Mouse (Mus musculus): ENCODE measurements at regions not wholly inside any gene's neighbourhood (a gene's known extent, or its start where the extent isn't known, plus 50 kb on each side); places are given as distances from the start of the nearest gene placed in this dataset.

- no peak for DNase-seq
These were observed 1514.0 kb upstream of the Lrrc6 start for GRCm38 (mm10) chr15:68014605-68015305.

GRCm38 (mm10) chr15:68011162-68011561, 1510.5 kb upstream of the Lrrc6 start:
- DNase-seq: no peak

- peak; percentile 28 for DNase-seq
These were observed 1509.5 kb upstream of the Lrrc6 start for GRCm38 (mm10) chr15:68010189-68010588.

- DNase-seq: no peak
These were observed 1504.1 kb upstream of the Lrrc6 start for GRCm38 (mm10) chr15:68004798-68005197.

- no peak for DNase-seq
These were observed 1495.8 kb upstream of the Lrrc6 start for GRCm38 (mm10) chr15:67996532-67996931.

- DNase-seq: no peak
These were observed 1488.9 kb upstream of the Lrrc6 start for GRCm38 (mm10) chr15:67989428-67990272.

GRCm38 (mm10) chr15:67987941-67988340, 1487.2 kb upstream of the Lrrc6 start:
- no peak for DNase-seq

- DNase-seq: peak; percentile 11
These were observed 1482.5 kb upstream of the Lrrc6 start for GRCm38 (mm10) chr15:67983253-67983652.

- DNase-seq: no peak
These were observed 1481.2 kb upstream of the Lrrc6 start for GRCm38 (mm10) chr15:67981876-67982275.

GRCm38 (mm10) chr15:67979451-67979850, 1478.7 kb upstream of the Lrrc6 start:
- DNase-seq: peak; percentile 41

- DNase-seq: no peak
These were observed 1476.5 kb upstream of the Lrrc6 start for GRCm38 (mm10) chr15:67977210-67977609.

- no peak for DNase-seq
These were observed 1471.3 kb upstream of the Lrrc6 start for GRCm38 (mm10) chr15:67971998-67972397.

- no peak for DNase-seq
These were observed 1453.5 kb upstream of the Lrrc6 start for GRCm38 (mm10) chr15:67954216-67954615.

GRCm38 (mm10) chr15:67950281-67951040, 1449.8 kb upstream of the Lrrc6 start:
- no peak for DNase-seq

GRCm38 (mm10) chr15:67944330-67945082, 1443.8 kb upstream of the Lrrc6 start:
- DNase-seq: peak; percentile 14

GRCm38 (mm10) chr15:67943046-67943445, 1442.3 kb upstream of the Lrrc6 start:
- DNase-seq: no peak

- peak; percentile 35 for DNase-seq
These were observed 1439.8 kb upstream of the Lrrc6 start for GRCm38 (mm10) chr15:67940510-67940909.

- no peak for DNase-seq
These were observed 1424.2 kb upstream of the Lrrc6 start for GRCm38 (mm10) chr15:67924885-67925284.

GRCm38 (mm10) chr15:67907034-67907433, 1406.3 kb upstream of the Lrrc6 start:
- DNase-seq: no peak

- DNase-seq: no peak
These were observed 1404.6 kb upstream of the Lrrc6 start for GRCm38 (mm10) chr15:67905279-67905678.

GRCm38 (mm10) chr15:67904646-67905045, 1403.9 kb upstream of the Lrrc6 start:
- no peak for DNase-seq

- peak; percentile 5 for DNase-seq
These were observed 1402.3 kb upstream of the Lrrc6 start for GRCm38 (mm10) chr15:67902982-67903381.

GRCm38 (mm10) chr15:67901191-67901601, 1400.5 kb upstream of the Lrrc6 start:
- peak; percentile 53 for DNase-seq
